21 mouse cellular contexts compared by ENCODE assay signal in genomic region chr9:22337217-22337616, GRCm38 (mm10). TPM values are rescaled to one million over a fixed set of nuclear protein-coding genes. Genes with fewer than 3 reads are reported as not detected.
DNase-seq lines count a peak whose midpoint lies in the region; ATAC-seq and TF ChIP-seq lines count a peak whose summit lies in the region.
"Had no signal": no experiment of that assay in that cellular context is flagged by ENCODE, and none has a peak within 500 bp of the region (broad histone marks: within the 10 kb centered on the region; RNA-seq: fewer than 3 reads in every experiment).

No protein-coding gene starts in this region.

- POLR2A ChIA-PET in Patski (lab: Charles Lee), result no interaction called here

- WGBS in stomach, postnatal 0 days, result 95% methylated on average over 2 of the region's 2 CpGs

- H3K9ac ChIP-seq in stomach, postnatal 0 days (ENCODE audit: low read length), result no peak overlapping the region
- H3K9ac ChIP-seq: forebrain, embryonic 13.5 days; hindbrain, embryonic 13.5 days; intestine, embryonic 15.5 days had no signal

- CTCF ChIA-PET in Patski (lab: Charles Lee), result no interaction called here

- TF ChIP-seq CTCF in E14TG2a.4 (conservative IDR thresholded peaks at IDR 0.05; ENCODE audit: low read length), result peak; percentile 56
- TF ChIP-seq CTCF in Patski (IDR thresholded peaks at IDR 0.05), result peak; percentile 36
- TF ChIP-seq CTCF in stomach, postnatal 0 days (IDR thresholded peaks at IDR 0.05; ENCODE audit: low read depth), result peak; percentile 18; the same call in 1 of the 2 replicates

- no peaks in the 10 kb centered on the region for H3K9me3 ChIP-seq in E14TG2a.4 (ENCODE audit: low read length)
- no peaks in the 10 kb centered on the region for H3K9me3 ChIP-seq in stomach, postnatal 0 days (ENCODE audit: control insufficient read depth, low read length)
- H3K9me3 ChIP-seq: forebrain, embryonic 10.5 days; forebrain, embryonic 13.5 days; hindbrain, embryonic 10.5 days; hindbrain, embryonic 13.5 days; intestine, embryonic 15.5 days had no signal

- H3K27ac ChIP-seq in stomach, postnatal 0 days (replicated peaks), result no peak overlapping the region
- H3K27ac ChIP-seq: forebrain, embryonic 10.5 days; forebrain, embryonic 13.5 days; hindbrain, embryonic 10.5 days; hindbrain, embryonic 13.5 days; intestine, embryonic 15.5 days had no signal

- H3K27me3 ChIP-seq in E14TG2a.4 (ENCODE audit: insufficient read depth, low read length), result no peaks in the 10 kb centered on the region
- H3K27me3 ChIP-seq in Patski, result no peaks in the 10 kb centered on the region
- H3K27me3 ChIP-seq in stomach, postnatal 0 days (ENCODE audit: control insufficient read depth, insufficient read depth, low read length), result no peaks in the 10 kb centered on the region
- H3K27me3 ChIP-seq: forebrain, embryonic 13.5 days; hindbrain, embryonic 13.5 days; intestine, embryonic 15.5 days had no signal

- intact Hi-C loops in heart, postnatal 25 days (cut with DNase I), result no loop called here

- in situ Hi-C loops in Patski (cut with MboI; ENCODE audit: low pct_unique_long_range_greater_than_20kb), result no loop called here

- TF ChIP-seq EP300 in stomach, postnatal 0 days (optimal IDR thresholded peaks at IDR 0.05), result no peak

- DNase-seq in heart, adult 11 months, result peak; percentile 49
- no peak for DNase-seq in heart, postnatal 25 days (ENCODE audit: low spot score)
- DNase-seq in Patski (ENCODE audit: low read depth, low spot score), result no peak
- DNase-seq in stomach, postnatal 0 days (ENCODE audit: low spot score), result no peak
- no peak for DNase-seq in gastrocnemius, postnatal 25 days
- DNase-seq: adrenal gland, adult 2 months; adrenal gland, postnatal 14 days; cerebellum, adult 11-12 months; cerebellum, adult 9-10 months; cerebellum, postnatal 14 days; gastrocnemius, postnatal 36 days; heart, postnatal 36 days had no signal

- peaks cover 91% of the 10 kb centered on the region for H3K36me3 ChIP-seq in E14TG2a.4 (ENCODE audit: insufficient read depth, low read length)
- peaks cover 4% of the 10 kb centered on the region; the same call in 1 of the 2 replicates for H3K36me3 ChIP-seq in stomach, postnatal 0 days (ENCODE audit: control insufficient read depth, insufficient read depth, low read length)

- H3K4me1 ChIP-seq in E14TG2a.4 (replicated peaks; ENCODE audit: low read depth, low read length), result peaks cover 11% of the 10 kb centered on the region
- no peaks in the 10 kb centered on the region for H3K4me1 ChIP-seq in stomach, postnatal 0 days (replicated peaks; ENCODE audit: control insufficient read depth, insufficient read depth)
- H3K4me1 ChIP-seq: forebrain, embryonic 10.5 days; forebrain, embryonic 13.5 days; hindbrain, embryonic 10.5 days; hindbrain, embryonic 13.5 days; intestine, embryonic 15.5 days had no signal

- no peak for ATAC-seq in Patski
- ATAC-seq in stomach, postnatal 0 days (ENCODE audit: low FRiP score, low TSS enrichment), result no peak
- no peak for ATAC-seq in megakaryocyte-erythroid progenitor cell, adult 5-6 weeks (replicated peaks; ENCODE audit: low FRiP score, low TSS enrichment, poor library complexity, severe bottlenecking)
- ATAC-seq: forebrain, embryonic 13.5 days; hindbrain, embryonic 16.5 days; intestine, embryonic 15.5 days had no signal

- H3K4me2 ChIP-seq in stomach, postnatal 0 days (replicated peaks; ENCODE audit: low read depth), result no peak overlapping the region
- H3K4me2 ChIP-seq: forebrain, embryonic 13.5 days; heart, embryonic 11.5 days; hindbrain, embryonic 13.5 days; intestine, embryonic 15.5 days had no signal

- H3K4me3 ChIP-seq in E14TG2a.4 (replicated peaks; ENCODE audit: low read length), result no peak overlapping the region
- no peak overlapping the region for H3K4me3 ChIP-seq in stomach, postnatal 0 days (ENCODE audit: low read depth, low read length)
- H3K4me3 ChIP-seq: forebrain, embryonic 10.5 days; forebrain, embryonic 13.5 days; hindbrain, embryonic 10.5 days; hindbrain, embryonic 13.5 days; intestine, embryonic 15.5 days had no signal

RNA-seq across cellular contexts. Expression of gene Zfp810, which starts 29.8 kb away (rescaled TPM):
- total RNA-seq in heart, postnatal 25 days (2021), result 1 to 10 TPM; 4.4 to 6.3 TPM
- polyA plus RNA-seq in Patski (2021), result 12.5 TPM
- 10.1 and 10.2 TPM in 2 replicates for polyA plus RNA-seq in stomach, postnatal 0 days (2015; fragmentation: Nextera tagmentation; extraction: Ambion mirVana)
- total RNA-seq in megakaryocyte-erythroid progenitor cell, adult 5-6 weeks (2014; fragmentation: Nextera tagmentation), result 9.7 and 13.3 TPM in 2 replicates
- 5.6 and 6.3 TPM in 2 replicates for total RNA-seq in megakaryocyte-erythroid progenitor cell, adult 5-6 weeks (2017)
- total RNA-seq in gastrocnemius, postnatal 25 days (2021), result under 1 TPM; 0.91 to 0.95 TPM

RNA-seq across cellular contexts. Expression of gene Anln, which starts 51.8 kb away (rescaled TPM):
- 1 to 10 TPM; 1.7 to 2.2 TPM for total RNA-seq in heart, postnatal 25 days (2021)
- 87.6 TPM for polyA plus RNA-seq in Patski (2021)
- polyA plus RNA-seq in stomach, postnatal 0 days (2015; fragmentation: Nextera tagmentation; extraction: Ambion mirVana), result 13.3 and 15.7 TPM in 2 replicates
- 79.4 and 93.1 TPM in 2 replicates for total RNA-seq in megakaryocyte-erythroid progenitor cell, adult 5-6 weeks (2014; fragmentation: Nextera tagmentation)
- total RNA-seq in megakaryocyte-erythroid progenitor cell, adult 5-6 weeks (2017), result 59.5 and 67.9 TPM in 2 replicates
- 1 to 10 TPM; 1.2 to 1.4 TPM for total RNA-seq in gastrocnemius, postnatal 25 days (2021)

Comparison
In these comparisons a context has a peak if more than half of its experiments do, and no peak if none do; other contexts are left out.
1. RNA of gene Anln, which starts 51.8 kb away (total RNA-seq): 59.5 to 93.1 TPM in megakaryocyte-erythroid progenitor cell, adult 5-6 weeks; 1.7 to 2.2 TPM in heart, postnatal 25 days and 1.2 to 1.4 TPM in gastrocnemius, postnatal 25 days; every median in the first group is over 10 times any median in the second.
2. Peak in every context shown above with its lines, with median percentiles within 50 percentile points of each other: CTCF ChIP-seq.